Mouse (Mus musculus) monocyte, adult 59 days (primary cell): ENCODE results near the gene Ldhc. TPM values are rescaled to one million over a fixed set of nuclear protein-coding genes. Genes with fewer than 3 reads are reported as not detected.

Experiments used
- total RNA-seq, 2 experiments: library from RNA; stranded (reverse); gene quantifications; one replicate each; pipeline ENCODE4 v1.2.4; 2023

Ldhc gene
- total RNA-seq = not detected

DNA sequence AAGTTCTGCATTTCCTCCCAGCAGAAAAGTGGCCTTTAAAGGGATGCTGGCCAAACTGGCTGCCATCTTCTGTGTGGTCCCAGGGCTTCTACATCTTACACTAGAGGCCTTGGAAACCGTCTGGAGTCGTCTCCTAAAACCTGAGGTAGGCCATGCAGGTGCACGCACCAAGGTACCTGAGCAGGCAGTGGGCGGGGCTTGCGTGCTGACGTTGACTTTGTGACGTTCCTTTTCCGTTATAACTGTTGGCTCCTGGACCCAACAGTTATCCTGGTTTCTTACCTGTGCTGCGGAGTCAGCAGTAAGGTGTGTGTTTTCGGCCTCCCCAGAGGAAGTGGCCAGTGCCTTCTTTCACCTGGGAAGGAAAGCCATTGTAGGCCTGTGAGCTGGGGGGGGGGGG lies at the start of gene Ldhc:
Gene Ldhc (plus strand): TSS at position 208 of the 400 bp plus-strand sequence.

DNA sequence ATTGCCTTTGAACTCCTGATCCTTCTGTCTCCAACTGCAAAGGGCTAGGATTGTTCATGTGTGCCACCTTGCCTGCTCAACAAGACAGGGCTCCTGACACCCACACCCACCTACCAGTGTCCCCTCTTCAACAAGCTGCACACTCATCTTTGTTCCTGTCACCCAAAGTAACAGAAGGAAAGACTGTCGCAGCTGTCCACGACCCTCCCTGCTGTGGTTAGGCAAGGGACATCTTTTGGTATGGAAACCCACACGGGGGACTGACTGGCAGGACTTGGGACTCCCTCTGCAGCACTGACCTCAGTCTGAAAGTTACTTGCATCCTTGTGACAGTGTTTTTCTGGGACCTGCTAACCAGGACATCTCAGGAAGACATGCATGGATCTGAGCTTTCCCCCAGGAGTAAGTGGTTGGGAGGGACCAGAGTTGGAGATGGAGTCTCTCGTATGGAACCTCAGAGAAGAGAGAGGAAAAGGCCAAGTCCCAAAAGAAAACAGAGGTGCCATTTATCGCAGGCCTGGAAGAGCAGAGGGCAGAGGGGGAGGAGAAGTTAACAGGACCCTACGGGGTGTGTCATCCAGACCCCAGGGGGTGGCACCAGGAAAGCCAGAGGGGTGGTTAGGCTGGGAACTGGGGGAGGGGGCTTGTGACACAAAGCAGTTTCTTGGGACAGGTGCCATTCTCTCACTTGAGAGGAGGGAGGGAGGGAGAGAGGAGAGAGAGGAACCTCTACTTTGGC lies 20.0 kb upstream of the Ldhc start, which contains the start of gene Ldha:
Gene Ldha (plus strand): TSS at position 689 of the 739 bp plus-strand sequence.

DNA sequence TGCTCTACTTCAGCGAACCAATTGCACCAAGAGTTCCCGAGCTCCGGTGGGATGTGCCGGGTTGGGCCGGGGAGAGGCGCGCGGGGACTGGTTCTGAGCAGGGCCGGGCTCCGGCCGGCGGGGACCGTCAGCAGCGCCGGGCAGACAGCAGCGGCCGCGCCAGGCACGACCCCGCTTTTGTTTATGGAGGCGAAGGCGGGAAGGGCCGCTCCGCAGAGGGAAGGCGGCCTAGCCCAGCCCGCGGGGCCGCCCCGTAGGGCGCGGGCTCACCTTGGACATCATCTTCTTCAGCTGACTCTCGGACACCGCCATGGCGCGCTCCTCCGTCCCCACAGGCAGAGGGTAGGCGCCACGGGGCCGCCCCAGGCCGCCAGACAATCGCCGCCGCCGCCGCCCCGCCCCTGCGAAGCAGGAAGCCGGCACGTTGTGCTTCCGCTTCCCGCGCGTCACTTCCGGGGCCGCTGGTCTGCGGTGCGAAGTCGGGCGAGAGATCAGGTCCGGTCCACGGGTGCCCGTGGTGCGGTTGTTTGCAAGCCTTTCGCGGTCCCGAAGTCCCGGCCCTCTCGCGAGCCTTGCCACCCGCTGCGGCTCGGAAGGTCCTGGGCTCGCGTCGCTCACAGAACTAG lies 58.7 kb downstream of the Ldhc start, which contains the start of gene Tsg101:
Gene Tsg101 (minus strand): TSS at position 419 of the 626 bp plus-strand sequence.

Other genes with a start within 250 kb of the Ldhc start
- 10 to 100 TPM; 13.5 to 16.1 TPM for gene Sergef, start 221.4 kb upstream of the Ldhc start, total RNA-seq
- gene Tph1, start 188.7 kb upstream of the Ldhc start, total RNA-seq = under 1 TPM in 1 of 2 experiments, not detected in 1; 0.24 TPM
- gene Saal1, start 150.5 kb upstream of the Ldhc start, total RNA-seq = 1 to 10 TPM; 5.8 to 7.5 TPM
- gene Saa3, start 145.5 kb upstream of the Ldhc start, total RNA-seq = 10 to 100 TPM in 1 of 2 experiments, 1 to 10 TPM in 1; 7.7 to 25.8 TPM
- gene Saa4, start 128.6 kb upstream of the Ldhc start, total RNA-seq = not detected
- not detected for gene Saa1, start 118.2 kb upstream of the Ldhc start, total RNA-seq
- not detected for gene Saa2, start 109.4 kb upstream of the Ldhc start, total RNA-seq
- 10 to 100 TPM; 72.8 to 83.2 TPM for gene Hps5, start 65.1 kb upstream of the Ldhc start, total RNA-seq
- 10 to 100 TPM; 45.2 to 51.2 TPM for gene Gtf2h1, start 65.1 kb upstream of the Ldhc start, total RNA-seq
- gene Ldha, start 19.7 kb upstream of the Ldhc start, total RNA-seq = 100 to 1,000 TPM; 165 to 177 TPM
- gene Tsg101, start 58.8 kb downstream of the Ldhc start, total RNA-seq = 10 to 100 TPM; 60.2 to 69.5 TPM
- gene Uevld, start 97.3 kb downstream of the Ldhc start, total RNA-seq = 1 to 10 TPM; 9.4 to 9.7 TPM
- not detected for gene Gm9999, start 122.4 kb downstream of the Ldhc start, total RNA-seq
- gene Spty2d1, start 147.2 kb downstream of the Ldhc start, total RNA-seq = 10 to 100 TPM; 72.0 to 81.5 TPM
- gene Tmem86a, start 189.4 kb downstream of the Ldhc start, total RNA-seq = 10 to 100 TPM; 51.2 to 54.4 TPM